Mouse (Mus musculus): ENCODE data around the gene Arfrp1.

DNA sequence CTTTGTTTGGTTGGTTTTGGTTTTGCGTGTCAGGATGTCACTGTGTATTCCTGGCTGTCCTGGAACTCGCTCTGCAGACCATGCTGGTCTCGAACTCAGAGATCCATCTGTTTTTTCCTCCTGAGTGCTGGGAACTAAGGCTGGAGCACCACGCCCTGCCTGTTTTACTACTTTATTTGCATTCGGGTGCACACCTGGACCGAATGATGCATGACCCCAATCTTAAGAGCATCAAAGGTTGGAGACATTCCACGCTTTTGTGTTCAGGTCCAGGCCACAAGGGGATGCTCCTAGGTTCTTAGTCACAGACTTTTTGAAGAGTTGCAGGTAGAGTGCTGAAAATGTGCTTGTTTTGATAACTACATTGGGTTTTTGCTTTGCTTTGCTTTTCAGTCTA, 45.1 kb downstream of the Arfrp1 start:
- TF ChIP-seq CTCF (IDR thresholded peaks at IDR 0.05; ENCODE audit: low read depth) (no peak), EP300 (IDR thresholded peaks at IDR 0.05; ENCODE audit: low read depth) (no peak)
